Mouse (Mus musculus) embryo, embryonic 10.5 days (tissue): ENCODE measurements around the gene E330017A01Rik.
"Not testable (repeated sequence)": the region's sequence is repeated elsewhere in the genome, so short reads cannot be mapped to it uniquely, and the experiment has no call there.

Source experiments
- DNase-seq: peaks from one replicate; pipeline ENCODE4 v3.0.0-alpha.2; 2015; ENCODE audit warnings: low spot score

The E330017A01Rik gene

GRCm38 (mm10) chr16:58638689-58639175 is at the start of gene E330017A01Rik:
TSS of gene E330017A01Rik (minus strand) at chr16:58638739.
- DNase-seq = no peak

- no peak for DNase-seq
Observed at GRCm38 (mm10) chr16:58685548-58686537, 47.3 kb upstream of the E330017A01Rik start.

GRCm38 (mm10) chr16:58684537-58684936 is 46.0 kb upstream of the E330017A01Rik start:
- no peak for DNase-seq

GRCm38 (mm10) chr16:58683911-58684310 is 45.4 kb upstream of the E330017A01Rik start:
- DNase-seq = no peak

- no peak for DNase-seq
Observed at GRCm38 (mm10) chr16:58682870-58683269, 44.3 kb upstream of the E330017A01Rik start.

GRCm38 (mm10) chr16:58682046-58682445 is 43.5 kb upstream of the E330017A01Rik start:
- no peak for DNase-seq

- no peak for DNase-seq
Observed at GRCm38 (mm10) chr16:58678660-58679059, 40.1 kb upstream of the E330017A01Rik start.

- no peak for DNase-seq
Observed at GRCm38 (mm10) chr16:58677491-58677890, 39.0 kb upstream of the E330017A01Rik start.

- DNase-seq = no peak
Observed at GRCm38 (mm10) chr16:58676633-58677032, 38.1 kb upstream of the E330017A01Rik start.

- DNase-seq = no peak
Observed at GRCm38 (mm10) chr16:58676156-58676555, 37.6 kb upstream of the E330017A01Rik start.

- DNase-seq = no peak
Observed at GRCm38 (mm10) chr16:58675256-58675655, 36.7 kb upstream of the E330017A01Rik start.

- DNase-seq = no peak
Observed at GRCm38 (mm10) chr16:58673811-58674410, 35.4 kb upstream of the E330017A01Rik start.

- no peak for DNase-seq
Observed at GRCm38 (mm10) chr16:58672396-58672795, 33.9 kb upstream of the E330017A01Rik start.

- DNase-seq = no peak
Observed at GRCm38 (mm10) chr16:58671212-58671985, 32.9 kb upstream of the E330017A01Rik start.

GRCm38 (mm10) chr16:58670643-58671042 is 32.1 kb upstream of the E330017A01Rik start:
- DNase-seq = peak; percentile 19

GRCm38 (mm10) chr16:58669917-58670630 is 31.5 kb upstream of the E330017A01Rik start, which contains the start of gene Cpox:
TSS of gene Cpox (plus strand) at chr16:58670292.
- peak; percentile 89 for DNase-seq

GRCm38 (mm10) chr16:58669264-58669663 is 30.7 kb upstream of the E330017A01Rik start:
- peak; percentile 14 for DNase-seq

GRCm38 (mm10) chr16:58668586-58668985 is 30.0 kb upstream of the E330017A01Rik start:
- DNase-seq = no peak

- DNase-seq = not testable (repeated sequence)
Observed at GRCm38 (mm10) chr16:58666681-58667080, 28.1 kb upstream of the E330017A01Rik start.

- not testable (repeated sequence) for DNase-seq
Observed at GRCm38 (mm10) chr16:58665137-58665536, 26.6 kb upstream of the E330017A01Rik start.

- DNase-seq = no peak
Observed at GRCm38 (mm10) chr16:58663816-58664215, 25.3 kb upstream of the E330017A01Rik start.
